Mouse (Mus musculus) gastrocnemius, postnatal 4 days (tissue): ENCODE results near the gene Il23r. TPM values are rescaled to one million over a fixed set of nuclear protein-coding genes. Genes with fewer than 3 reads are reported as not detected.
"Not testable (repeated sequence)": the region's sequence is repeated elsewhere in the genome, so short reads cannot be mapped to it uniquely, and the experiment has no call there.

Source experiments
- DNase-seq, 2 experiments: peaks; one replicate each; pipeline ENCODE4 v3.0.0; 2021 to 2022; ENCODE audit warnings: low spot score in 2 of 2, mixed read lengths in 2 of 2
- long read RNA-seq, 2 experiments: library from polyadenylated mRNA; stranded (forward); transcript quantifications; one replicate each; pipeline ENCODE4 v2.0.0; 2021
- total RNA-seq, 2 experiments: library from RNA; stranded (reverse); gene quantifications; 2 replicates each; pipeline ENCODE4 v1.2.3; 2021

Gene Il23r
- total RNA-seq: not detected
- long read RNA-seq, experiment 1: 0 reads
- long read RNA-seq, experiment 2: 0 reads

GRCm38 (mm10) chr6:67491755-67492154, at the start of gene Il23r:
Gene Il23r, minus strand, starts transcription at chr6:67491855.
- no peak for DNase-seq

GRCm38 (mm10) chr6:67535777-67536054, 44.1 kb upstream of the Il23r start, which contains the start of gene Tacstd2:
Gene Tacstd2, minus strand, starts transcription at chr6:67535796.
- DNase-seq: no peak

- peak in 1 of 2 experiments; percentile 12 for DNase-seq
Measured at GRCm38 (mm10) chr6:67535005-67535776, 43.5 kb upstream of the Il23r start.

- DNase-seq: no peak
Measured at GRCm38 (mm10) chr6:67534191-67535004, 42.7 kb upstream of the Il23r start.

GRCm38 (mm10) chr6:67532665-67533440, 41.2 kb upstream of the Il23r start:
- DNase-seq: no peak

- DNase-seq: no peak
Measured at GRCm38 (mm10) chr6:67531822-67532162, 40.1 kb upstream of the Il23r start.

GRCm38 (mm10) chr6:67530992-67531821, 39.6 kb upstream of the Il23r start:
- DNase-seq: no peak

GRCm38 (mm10) chr6:67526356-67526755, 34.7 kb upstream of the Il23r start:
- no peak for DNase-seq

- no peak for DNase-seq
Measured at GRCm38 (mm10) chr6:67510752-67511151, 19.1 kb upstream of the Il23r start.

GRCm38 (mm10) chr6:67501938-67502337, 10.3 kb upstream of the Il23r start:
- not testable (repeated sequence) for DNase-seq

- DNase-seq: no peak
Measured at GRCm38 (mm10) chr6:67481012-67481411, 10.6 kb downstream of the Il23r start.

- no peak for DNase-seq
Measured at GRCm38 (mm10) chr6:67471242-67471641, 20.4 kb downstream of the Il23r start.

- no peak for DNase-seq
Measured at GRCm38 (mm10) chr6:67459424-67459823, 32.2 kb downstream of the Il23r start.

GRCm38 (mm10) chr6:67451330-67451729, 40.3 kb downstream of the Il23r start:
- no peak for DNase-seq

- DNase-seq: no peak
Measured at GRCm38 (mm10) chr6:67445866-67446265, 45.8 kb downstream of the Il23r start.

- no peak for DNase-seq
Measured at GRCm38 (mm10) chr6:67443124-67443523, 48.5 kb downstream of the Il23r start.

GRCm38 (mm10) chr6:67437814-67438385, 53.8 kb downstream of the Il23r start:
- no peak for DNase-seq

GRCm38 (mm10) chr6:67437028-67437427, 54.6 kb downstream of the Il23r start:
- DNase-seq: no peak

GRCm38 (mm10) chr6:67436295-67436694, 55.4 kb downstream of the Il23r start:
- DNase-seq: no peak

- no peak for DNase-seq
Measured at GRCm38 (mm10) chr6:67435711-67436110, 55.9 kb downstream of the Il23r start.
